14 mouse cellular contexts compared by ENCODE assay signal in the genomic region with DNA sequence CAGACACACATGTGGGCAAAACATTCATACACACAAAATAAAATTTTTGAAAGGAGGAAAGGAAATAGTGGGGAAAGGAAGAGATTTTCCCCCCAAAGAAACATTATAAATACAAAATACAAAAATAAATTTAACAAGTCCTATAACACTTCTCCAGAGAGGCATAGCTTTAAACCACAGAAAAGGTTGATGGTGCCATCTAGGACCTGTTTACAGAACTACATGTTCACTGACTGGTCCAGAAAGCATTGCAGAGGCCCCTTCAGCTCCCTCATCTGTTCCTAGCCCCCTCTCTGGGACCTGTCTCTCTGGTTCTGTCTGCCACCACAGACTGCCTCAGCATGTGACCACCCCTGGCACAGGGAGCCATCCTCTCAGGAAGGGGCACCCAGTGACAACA. TPM values are rescaled to one million over a fixed set of nuclear protein-coding genes. Genes with fewer than 3 reads are reported as not detected.
A peak's percentile ranks its signal among the peaks of the same experiment; 100 is the strongest.
DNase-seq lines count a peak whose midpoint lies in the region; ATAC-seq and TF ChIP-seq lines count a peak whose summit lies in the region.
"Had no signal": no experiment of that assay in that cellular context is flagged by ENCODE, and none has a peak within 500 bp of the region (broad histone marks: within the 10 kb centered on the region; RNA-seq: fewer than 3 reads in every experiment).

No protein-coding gene starts in this region.

- H3K4me2 ChIP-seq in forebrain, postnatal 0 days (ENCODE audit: low read depth) = no peak overlapping the region
- no peak overlapping the region for H3K4me2 ChIP-seq in forebrain, embryonic 13.5 days
- H3K4me2 ChIP-seq in liver, embryonic 14.5 days (ENCODE audit: low read depth) = no peak overlapping the region
- H3K4me2 ChIP-seq in liver, embryonic 12.5 days = no peak overlapping the region
- H3K4me2 ChIP-seq: limb, embryonic 15.5 days; midbrain, embryonic 12.5 days had no signal

- 0 out of 2 replicates have a peak, but pooled peaks have one; percentile 16 for TF ChIP-seq CTCF in forebrain, postnatal 0 days (IDR thresholded peaks at IDR 0.05; ENCODE audit: low read depth)
- TF ChIP-seq CTCF in liver, embryonic 14.5 days (IDR thresholded peaks at IDR 0.05; ENCODE audit: low read depth) = peak; percentile 33

- no peak for TF ChIP-seq EP300 in liver, embryonic 14.5 days (IDR thresholded peaks at IDR 0.05; ENCODE audit: low read depth)

- H3K9me3 ChIP-seq in forebrain, postnatal 0 days (ENCODE audit: low read length) = no peaks in the 10 kb centered on the region
- H3K9me3 ChIP-seq in forebrain, embryonic 13.5 days (replicated peaks) = no peaks in the 10 kb centered on the region
- no peaks in the 10 kb centered on the region for H3K9me3 ChIP-seq in liver, embryonic 14.5 days (ENCODE audit: control insufficient read depth, low read length)
- no peaks in the 10 kb centered on the region for H3K9me3 ChIP-seq in liver, embryonic 12.5 days (replicated peaks)
- H3K9me3 ChIP-seq: hindbrain, embryonic 10.5 days; limb, embryonic 15.5 days; midbrain, embryonic 12.5 days had no signal

- no peak for DNase-seq in forebrain, postnatal 0 days
- no peak for DNase-seq in liver, embryonic 14.5 days (ENCODE audit: low read depth in 3 of 3, low spot score in 3 of 3)
- DNase-seq in A20 (ENCODE audit: low read depth, low spot score) = peak; percentile 15
- DNase-seq in c-Kit-positive CD71-positive TER-119-negative erythroid progenitor cells, embryonic 14.5 days (ENCODE audit: low read depth) = peak; percentile 10
- DNase-seq in thymus, postnatal 14 days = no peak
- DNase-seq in neural tube, embryonic 10.5 days (ENCODE audit: extremely low spot score, low spot score) = no peak
- DNase-seq: gastrocnemius, postnatal 36 days; kidney, adult 8-10 months; right cerebral cortex, postnatal 25 days had no signal

- H3K27me3 ChIP-seq in forebrain, postnatal 0 days (ENCODE audit: insufficient read depth, low read length) = no peaks in the 10 kb centered on the region
- no peaks in the 10 kb centered on the region; the same call in 1 of the 2 replicates for H3K27me3 ChIP-seq in forebrain, embryonic 13.5 days
- no peaks in the 10 kb centered on the region for H3K27me3 ChIP-seq in liver, embryonic 14.5 days (ENCODE audit: control insufficient read depth, insufficient read depth, low read length)
- H3K27me3 ChIP-seq in liver, embryonic 12.5 days (replicated peaks) = peaks cover 6% of the 10 kb centered on the region; the same call in 1 of the 2 replicates
- H3K27me3 ChIP-seq: limb, embryonic 15.5 days; midbrain, embryonic 12.5 days had no signal

- no peak overlapping the region for H3K9ac ChIP-seq in forebrain, postnatal 0 days
- H3K9ac ChIP-seq in forebrain, embryonic 13.5 days = no peak overlapping the region
- H3K9ac ChIP-seq in liver, embryonic 14.5 days (replicated peaks) = no peak overlapping the region
- H3K9ac ChIP-seq in liver, embryonic 12.5 days = no peak overlapping the region
- H3K9ac ChIP-seq: limb, embryonic 15.5 days; midbrain, embryonic 12.5 days had no signal

- no peak overlapping the region for H3K4me3 ChIP-seq in forebrain, postnatal 0 days (ENCODE audit: low read depth, low read length)
- H3K4me3 ChIP-seq in forebrain, embryonic 13.5 days = no peak overlapping the region
- no peak overlapping the region for H3K4me3 ChIP-seq in liver, embryonic 14.5 days (ENCODE audit: insufficient read depth in 1 of 2, low read depth in 2 of 2, low read length in 2 of 2)
- H3K4me3 ChIP-seq in liver, embryonic 12.5 days = no peak overlapping the region
- H3K4me3 ChIP-seq: hindbrain, embryonic 10.5 days; limb, embryonic 15.5 days; midbrain, embryonic 12.5 days had no signal

- no peak overlapping the region for H3K27ac ChIP-seq in forebrain, postnatal 0 days (ENCODE audit: low read depth, low read length)
- no peak overlapping the region for H3K27ac ChIP-seq in forebrain, embryonic 13.5 days
- H3K27ac ChIP-seq in liver, embryonic 14.5 days = no peak overlapping the region
- no peak overlapping the region for H3K27ac ChIP-seq in liver, embryonic 12.5 days
- H3K27ac ChIP-seq: hindbrain, embryonic 10.5 days; limb, embryonic 15.5 days; midbrain, embryonic 12.5 days had no signal

- H3K36me3 ChIP-seq in forebrain, postnatal 0 days (ENCODE audit: insufficient read depth) = no peaks in the 10 kb centered on the region
- H3K36me3 ChIP-seq in forebrain, embryonic 13.5 days (ENCODE audit: poor library complexity, severe bottlenecking) = no peaks in the 10 kb centered on the region
- no peaks in the 10 kb centered on the region for H3K36me3 ChIP-seq in liver, embryonic 14.5 days (replicated peaks; ENCODE audit: control insufficient read depth, insufficient read depth, low read depth)
- no peaks in the 10 kb centered on the region for H3K36me3 ChIP-seq in liver, embryonic 12.5 days
- H3K36me3 ChIP-seq: hindbrain, embryonic 10.5 days; limb, embryonic 15.5 days; midbrain, embryonic 12.5 days had no signal

- no peak for ATAC-seq in forebrain, postnatal 0 days
- no peak for ATAC-seq in forebrain, embryonic 13.5 days
- no peak for ATAC-seq in liver, embryonic 14.5 days (ENCODE audit: insufficient read depth)
- ATAC-seq in liver, embryonic 12.5 days = no peak

- H3K4me1 ChIP-seq in forebrain, postnatal 0 days (ENCODE audit: insufficient read depth) = no peaks in the 10 kb centered on the region
- H3K4me1 ChIP-seq in forebrain, embryonic 13.5 days = no peaks in the 10 kb centered on the region
- no peaks in the 10 kb centered on the region; a peak in 1 of 4 replicates for H3K4me1 ChIP-seq in liver, embryonic 14.5 days (replicated peaks; ENCODE audit: control insufficient read depth in 2 of 2, insufficient read depth in 2 of 2, low read length in 1 of 2)
- H3K4me1 ChIP-seq in liver, embryonic 12.5 days = no peaks in the 10 kb centered on the region
- H3K4me1 ChIP-seq: hindbrain, embryonic 10.5 days; limb, embryonic 15.5 days; midbrain, embryonic 12.5 days had no signal

RNA-seq across cellular contexts. Expression of a gene that starts 1.2 kb away (rescaled TPM):
- 86.2 and 90.1 TPM in 2 replicates for total RNA-seq in forebrain, postnatal 0 days (2014; rRNA removed)
- polyA plus RNA-seq in forebrain, postnatal 0 days (2015; fragmentation: Nextera tagmentation; extraction: Ambion mirVana) = 109 and 140 TPM in 2 replicates
- polyA plus RNA-seq in forebrain, embryonic 13.5 days (2015; fragmentation: Nextera tagmentation; extraction: Ambion mirVana) = 39.5 and 46.8 TPM in 2 replicates
- polyA plus RNA-seq in liver, embryonic 14.5 days (2012; rRNA removed) = 40.8 and 56.1 TPM in 2 replicates
- 54.2 and 58.7 TPM in 2 replicates for polyA plus RNA-seq in liver, embryonic 14.5 days (2014; fragmentation: Nextera tagmentation; extraction: Ambion mirVana)
- polyA plus RNA-seq in liver, embryonic 12.5 days (2016; fragmentation: Nextera tagmentation; extraction: Ambion mirVana) = 130 and 131 TPM in 2 replicates

RNA-seq across cellular contexts. Expression of a gene that starts 41.4 kb away (rescaled TPM):
- 0.23 and 0.57 TPM in 2 replicates for total RNA-seq in forebrain, postnatal 0 days (2014; rRNA removed)
- 0.31 and 0.33 TPM in 2 replicates for polyA plus RNA-seq in forebrain, postnatal 0 days (2015; fragmentation: Nextera tagmentation; extraction: Ambion mirVana)
- polyA plus RNA-seq in forebrain, embryonic 13.5 days (2015; fragmentation: Nextera tagmentation; extraction: Ambion mirVana) = 0.24 and 0.34 TPM in 2 replicates
- 3.4 and 4.1 TPM in 2 replicates for polyA plus RNA-seq in liver, embryonic 14.5 days (2012; rRNA removed)
- 2.4 and 2.8 TPM in 2 replicates for polyA plus RNA-seq in liver, embryonic 14.5 days (2014; fragmentation: Nextera tagmentation; extraction: Ambion mirVana)
- polyA plus RNA-seq in liver, embryonic 12.5 days (2016; fragmentation: Nextera tagmentation; extraction: Ambion mirVana) = 6.9 and 7.8 TPM in 2 replicates
- total RNA-seq: gastrocnemius, postnatal 36 days had no signal

Comparison
In these comparisons a context has a peak if more than half of its experiments do, and no peak if none do; other contexts are left out.
1. DNase-seq: peak in A20 (single experiment) and c-Kit-positive CD71-positive TER-119-negative erythroid progenitor cells, embryonic 14.5 days (single experiment); none in forebrain, postnatal 0 days (single experiment), liver, embryonic 14.5 days (0 of 3), thymus, postnatal 14 days (single experiment) and neural tube, embryonic 10.5 days (single experiment).